Mouse (Mus musculus) lung, embryonic 16.5 days (tissue): ENCODE data around the gene Pakap. TPM values are rescaled to one million over a fixed set of nuclear protein-coding genes. Genes with fewer than 3 reads are reported as not detected.

Experiments
- ATAC-seq: fragments of 200-750 bp; cut with Nextera tagmentation; 2 replicates; pipeline ENCODE4 v1.8.0; 2017; ENCODE audit warnings: low read depth, mild to moderate bottlenecking, moderate library complexity
- H3K27ac ChIP-seq: fragments of 300-500 bp; sonication (generic); 2 replicates; pipeline ENCODE4 v1.5.1; 2014; ENCODE audit warnings: mild to moderate bottlenecking, control low read depth, low read length
- H3K27me3 ChIP-seq: fragments of 300-500 bp; sonication (generic); 2 replicates; pipeline ENCODE4 v1.6.1; 2014; ENCODE audit warnings: low read depth, low read length, mixed read lengths; ENCODE audit not compliant: control insufficient read depth, insufficient read depth
- H3K36me3 ChIP-seq: fragments of 300-500 bp; sonication (generic); 2 replicates; pipeline ENCODE4 v1.6.1; 2014; ENCODE audit warnings: low read length; ENCODE audit not compliant: control insufficient read depth, insufficient read depth
- H3K4me1 ChIP-seq: fragments of 300-500 bp; sonication (generic); replicated peaks from 2 replicates; pipeline ENCODE4 v1.6.1; 2014; ENCODE audit warnings: low read length, mixed read lengths; ENCODE audit not compliant: control insufficient read depth, insufficient read depth
- H3K4me2 ChIP-seq: fragments of 300-500 bp; sonication (generic); 2 replicates; pipeline ENCODE4 v1.6.1; 2014; ENCODE audit warnings: low read depth, low read length, control low read depth
- H3K4me3 ChIP-seq: fragments of 300-500 bp; sonication (generic); 2 replicates; pipeline ENCODE4 v1.5.1; 2014; ENCODE audit warnings: mild to moderate bottlenecking, low read length, control low read depth
- H3K9ac ChIP-seq: fragments of 300-500 bp; sonication (generic); 2 replicates; pipeline ENCODE4 v1.6.1; 2014; ENCODE audit warnings: low read length, control low read depth
- H3K9me3 ChIP-seq: fragments of 300-500 bp; sonication (generic); 2 replicates; pipeline ENCODE4 v1.6.1; 2016; ENCODE audit warnings: low read length; ENCODE audit not compliant: control insufficient read depth
- WGBS: fragments of 180-500 bp; shearing (Covaris S2); extraction: QIAGEN DNeasy Blood & Tissue Kit; methylation state at CpG from one replicate; pipeline ENCODE4 v1.1.7; 2014; 5-methylcytosine and 5-hydroxymethylcytosine counted together
- polyA plus RNA-seq: library from polyadenylated mRNA; unstranded; fragments of >200 nt; fragmentation: Nextera tagmentation; extraction: Ambion mirVana; gene quantifications from 2 replicates; pipeline ENCODE4 v1.2.1, GENCODE M21; 2015

Pakap gene
- polyA plus RNA-seq, 1 experiment from 2014 or later: 50.0 TPM

GRCm38 (mm10) chr4:57568268-57569068 is 489 bp downstream of the Pakap start:
- H3K9ac ChIP-seq: peak overlapping the region; percentile 81
- no peaks in the 10 kb centered on the region for H3K36me3 ChIP-seq
- peak overlapping the region; percentile 78 for H3K4me2 ChIP-seq
- peaks cover 24% of the 10 kb centered on the region for H3K4me1 ChIP-seq
- H3K27ac ChIP-seq: peak overlapping the region; percentile 90
- ATAC-seq: peak; percentile 25
- WGBS: 18% methylated on average over 19 of the region's 19 CpGs
- no peaks in the 10 kb centered on the region for H3K9me3 ChIP-seq
- H3K4me3 ChIP-seq: peak overlapping the region; percentile 65
- no peaks in the 10 kb centered on the region for H3K27me3 ChIP-seq

DNA sequence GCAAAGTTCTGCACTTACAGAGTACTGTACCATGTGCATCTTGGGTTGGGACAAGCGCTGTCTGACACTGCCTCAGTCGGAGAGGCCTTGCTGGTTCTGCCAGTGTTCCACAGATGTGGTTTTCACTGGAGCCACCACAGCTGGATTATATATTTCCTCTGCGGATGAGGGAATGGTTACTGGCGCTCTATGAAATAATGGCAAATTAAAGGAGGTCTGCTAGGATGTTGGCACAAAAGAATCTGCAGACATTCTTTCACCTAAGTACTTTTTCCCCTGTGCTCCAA is 1.0 kb downstream of the Pakap start:
- Histone ChIP-seq H3K27ac (peak overlapping the region; percentile 90), H3K9me3 (no peaks in the 10 kb centered on the region), H3K4me1 (peaks cover 24% of the 10 kb centered on the region), H3K27me3 (no peaks in the 10 kb centered on the region), H3K9ac (peak overlapping the region; percentile 81), H3K36me3 (no peaks in the 10 kb centered on the region), H3K4me2 (peak overlapping the region; percentile 78), H3K4me3 (peak overlapping the region; percentile 65)
- no peak for ATAC-seq
- WGBS: 51% methylated on average over 4 of the region's 4 CpGs

DNA sequence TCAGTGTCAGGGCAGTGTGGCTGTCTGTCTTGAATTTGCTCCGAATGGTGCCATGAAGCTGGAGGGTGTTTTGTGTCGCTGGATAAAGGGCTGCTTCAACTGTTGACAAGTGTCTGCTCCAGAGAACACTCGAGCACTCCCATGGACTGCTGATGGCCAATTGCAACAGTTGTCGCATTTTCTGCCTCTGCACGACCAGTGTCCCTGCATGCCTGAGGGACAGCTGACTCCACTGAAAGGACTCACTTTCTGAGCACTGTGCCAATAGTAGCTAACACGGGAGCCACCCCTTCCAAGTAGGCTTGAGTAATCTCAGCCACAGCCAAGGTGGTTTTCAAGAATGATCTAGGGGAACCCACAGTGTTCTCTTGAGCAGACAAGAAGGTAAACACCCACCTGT is 1.7 kb downstream of the Pakap start:
- Histone ChIP-seq H3K9me3 (no peaks in the 10 kb centered on the region), H3K9ac (peak overlapping the region; percentile 81), H3K36me3 (no peaks in the 10 kb centered on the region), H3K4me1 (peaks cover 29% of the 10 kb centered on the region), H3K27me3 (no peaks in the 10 kb centered on the region), H3K4me2 (peak overlapping the region; percentile 78), H3K27ac (peak overlapping the region; percentile 90), H3K4me3 (peak overlapping the region; percentile 65)
- ATAC-seq: peak; percentile 29
- 22% methylated on average over 6 of the region's 6 CpGs for WGBS

DNA sequence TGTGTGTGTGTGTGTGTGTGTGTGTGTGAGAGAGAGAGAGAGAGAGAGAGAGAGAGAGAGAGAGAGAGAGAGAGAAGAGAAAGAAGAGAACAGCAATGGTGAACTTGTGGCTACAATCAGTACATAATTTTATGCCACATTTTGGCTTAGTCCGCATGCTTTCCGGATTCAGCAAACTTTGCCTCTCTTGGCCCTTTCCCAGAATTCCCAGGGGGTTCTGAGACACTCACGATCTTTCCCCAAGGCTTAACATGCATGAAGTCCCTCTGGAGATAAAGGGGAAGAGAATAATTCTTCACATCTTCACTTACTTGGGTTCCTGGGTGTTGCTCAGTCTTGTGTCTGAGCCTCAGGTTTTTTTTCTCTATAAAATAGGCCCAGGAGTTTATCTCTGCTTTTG is 2.2 kb downstream of the Pakap start:
- H3K4me1 ChIP-seq: peaks cover 29% of the 10 kb centered on the region
- no peak overlapping the region for H3K9ac ChIP-seq
- H3K4me2 ChIP-seq: peak overlapping the region; percentile 78

GRCm38 (mm10) chr4:57574181-57574580 is 6.2 kb downstream of the Pakap start:
- H3K27ac ChIP-seq: peak overlapping the region; percentile 34; the same call in 1 of the 2 replicates
- no peak overlapping the region for H3K4me2 ChIP-seq
- WGBS: 75% methylated on average over 3 of the region's 3 CpGs
- peaks cover 25% of the 10 kb centered on the region for H3K4me1 ChIP-seq
- H3K27me3 ChIP-seq: no peaks in the 10 kb centered on the region
- no peak overlapping the region for H3K9ac ChIP-seq
- no peak overlapping the region for H3K4me3 ChIP-seq
- ATAC-seq: no peak
- no peaks in the 10 kb centered on the region for H3K36me3 ChIP-seq
- no peaks in the 10 kb centered on the region for H3K9me3 ChIP-seq

More for the DNA sequence above, 2.2 kb downstream of the Pakap start:
- no peak overlapping the region for H3K27ac ChIP-seq
- no peaks in the 10 kb centered on the region for H3K27me3 ChIP-seq
- no peaks in the 10 kb centered on the region for H3K9me3 ChIP-seq
- no peak for ATAC-seq
- H3K4me3 ChIP-seq: peak overlapping the region; percentile 65
- H3K36me3 ChIP-seq: no peaks in the 10 kb centered on the region
- 56% methylated on average over 3 of the region's 3 CpGs for WGBS

DNA sequence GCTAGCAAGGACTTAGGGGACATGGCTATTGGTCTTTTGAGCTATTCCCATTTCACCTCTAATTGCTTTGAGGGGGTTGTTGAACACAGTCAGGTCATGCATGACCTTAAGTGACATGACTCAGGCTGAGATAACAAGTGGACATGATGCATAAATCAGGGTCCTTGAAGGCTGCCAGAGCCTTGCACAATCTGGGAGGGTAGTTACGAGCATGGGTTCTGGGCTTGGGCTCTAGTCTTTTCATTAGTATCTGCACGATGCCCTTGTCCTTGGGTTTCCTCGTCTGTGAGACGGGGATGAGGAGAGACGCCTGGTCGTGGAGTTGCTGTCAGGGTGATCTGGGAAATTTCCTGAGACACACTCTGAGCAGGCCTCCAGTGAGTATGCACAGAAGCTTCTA is 6.7 kb downstream of the Pakap start:
- Histone ChIP-seq H3K4me3 (no peak overlapping the region), H3K4me1 (peaks cover 26% of the 10 kb centered on the region), H3K9me3 (no peaks in the 10 kb centered on the region), H3K36me3 (no peaks in the 10 kb centered on the region), H3K9ac (no peak overlapping the region), H3K27me3 (no peaks in the 10 kb centered on the region), H3K27ac (peak overlapping the region; percentile 34; the same call in 1 of the 2 replicates), H3K4me2 (no peak overlapping the region)
- 54% methylated on average over 6 of the region's 6 CpGs for WGBS
- peak; percentile 27; the same call in 1 of the 2 replicates for ATAC-seq

- Histone ChIP-seq H3K27me3 (no peaks in the 10 kb centered on the region), H3K36me3 (no peaks in the 10 kb centered on the region), H3K4me1 (peaks cover 17% of the 10 kb centered on the region), H3K9me3 (no peaks in the 10 kb centered on the region), H3K9ac (no peak overlapping the region), H3K4me2 (no peak overlapping the region), H3K4me3 (no peak overlapping the region), H3K27ac (no peak overlapping the region)
- no peak for ATAC-seq
- WGBS: 71% methylated on average over 5 of the region's 5 CpGs
Measured at GRCm38 (mm10) chr4:57575686-57576085, 7.7 kb downstream of the Pakap start.

DNA sequence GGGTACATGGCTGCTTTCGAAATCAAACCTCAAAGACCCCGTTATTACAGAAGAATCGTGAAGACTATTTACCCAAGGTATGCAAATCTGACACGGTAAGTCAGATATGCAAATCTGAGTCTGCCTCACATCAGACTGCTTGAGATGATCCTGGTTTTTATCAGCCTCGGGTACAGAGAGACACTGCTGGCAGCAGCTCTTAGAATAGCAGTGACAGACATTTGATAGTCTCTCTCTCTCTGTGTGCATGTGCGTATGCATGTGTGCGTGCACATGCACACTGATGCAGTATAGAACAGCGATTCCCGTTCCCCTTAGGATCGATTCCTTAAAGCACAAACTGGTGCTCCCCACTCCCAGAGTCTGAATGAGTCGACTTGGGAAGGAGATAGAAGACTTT is 8.1 kb downstream of the Pakap start:
- Histone ChIP-seq H3K9ac (no peak overlapping the region), H3K27ac (no peak overlapping the region), H3K4me2 (no peak overlapping the region), H3K4me1 (peaks cover 13% of the 10 kb centered on the region), H3K4me3 (no peak overlapping the region), H3K9me3 (no peaks in the 10 kb centered on the region), H3K36me3 (no peaks in the 10 kb centered on the region), H3K27me3 (no peaks in the 10 kb centered on the region)
- no peak for ATAC-seq
- WGBS: 77% methylated on average over 11 of the region's 11 CpGs

GRCm38 (mm10) chr4:57579683-57580082 is 11.7 kb downstream of the Pakap start:
- H3K9me3 ChIP-seq: no peaks in the 10 kb centered on the region
- peaks cover 7% of the 10 kb centered on the region for H3K4me1 ChIP-seq
- H3K9ac ChIP-seq: no peak overlapping the region
- no peaks in the 10 kb centered on the region for H3K36me3 ChIP-seq
- no peaks in the 10 kb centered on the region for H3K27me3 ChIP-seq
- H3K4me3 ChIP-seq: no peak overlapping the region
- no peak overlapping the region for H3K27ac ChIP-seq
- no peak overlapping the region for H3K4me2 ChIP-seq
- 52% methylated on average over 10 of the region's 10 CpGs for WGBS
- peak; percentile 58; the same call in 1 of the 2 replicates for ATAC-seq
